Mouse (Mus musculus) gastrocnemius, adult 18-20 months (tissue): Measurements from ENCODE around the gene Sh2d2a. TPM values are rescaled to one million over a fixed set of nuclear protein-coding genes. Genes with fewer than 3 reads are reported as not detected.
"Not testable (repeated sequence)": the region's sequence is repeated elsewhere in the genome, so short reads cannot be mapped to it uniquely, and the experiment has no call there.

ENCODE experiments used
- DNase-seq: peaks from one replicate; pipeline ENCODE4 v3.0.0; 2021; ENCODE audit warnings: low spot score
- total RNA-seq, 2 experiments: library from RNA; stranded (reverse); gene quantifications; 2 replicates each; pipeline ENCODE4 v1.2.3; 2021

Gene Sh2d2a
- total RNA-seq, 2 experiments from 2014 or later: not detected

DNA sequence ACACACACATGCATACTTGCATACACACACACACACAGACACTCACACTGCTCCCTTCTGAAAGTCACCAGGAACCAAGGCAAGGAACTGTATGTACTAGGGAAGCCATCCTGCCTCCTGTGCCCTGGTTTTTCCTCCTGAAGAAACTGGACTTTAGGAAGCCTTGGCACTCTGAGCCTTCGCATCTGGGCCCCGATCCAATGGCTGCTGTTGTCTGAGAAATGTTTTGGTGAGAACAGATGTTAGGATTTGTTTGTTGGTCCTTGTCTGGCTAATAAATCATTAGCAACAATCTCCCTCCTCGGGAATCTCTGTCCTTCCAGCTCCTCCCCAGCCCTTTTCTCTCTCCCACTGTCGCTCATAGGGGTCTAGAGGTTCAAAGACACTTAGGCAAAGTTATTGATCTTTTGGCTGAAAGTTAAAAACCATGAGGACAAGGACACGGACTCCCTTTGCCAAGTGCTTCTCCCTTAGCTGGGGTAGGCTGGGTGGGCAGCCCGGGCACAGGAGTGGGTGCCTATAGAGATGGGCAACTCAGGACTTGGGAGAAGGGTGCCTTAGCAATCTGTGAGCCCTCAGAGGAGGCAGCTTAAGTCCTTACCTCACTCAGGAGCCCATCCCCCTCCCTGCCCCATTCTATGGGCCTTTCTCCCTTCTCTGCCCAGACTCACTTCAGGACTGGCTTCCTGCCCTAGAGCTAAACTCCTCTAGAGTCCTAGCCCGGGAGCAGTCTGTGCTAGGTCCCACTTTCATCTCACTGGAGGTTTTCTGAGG lies 8.4 kb downstream of the Sh2d2a start:
- no peak for DNase-seq

DNA sequence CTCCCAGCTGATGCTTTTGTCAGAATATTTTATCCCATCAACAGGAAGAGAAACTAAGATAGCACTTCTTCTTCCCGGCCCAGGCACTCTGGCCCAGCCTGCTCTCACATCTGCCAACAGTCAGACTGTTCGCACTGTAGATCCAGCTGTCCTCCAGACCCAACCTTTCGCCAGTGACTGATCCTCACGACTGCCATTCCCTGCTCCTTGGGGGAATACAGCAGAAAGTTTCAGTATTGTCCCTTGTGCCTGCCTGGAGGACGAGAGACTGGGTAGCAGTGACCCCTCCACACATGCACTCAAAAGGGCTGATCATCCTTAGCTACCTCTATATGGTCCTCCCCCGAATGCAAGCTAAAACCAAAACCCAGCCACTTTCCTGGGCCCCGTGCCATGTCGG lies 9.4 kb downstream of the Sh2d2a start:
- no peak for DNase-seq

DNA sequence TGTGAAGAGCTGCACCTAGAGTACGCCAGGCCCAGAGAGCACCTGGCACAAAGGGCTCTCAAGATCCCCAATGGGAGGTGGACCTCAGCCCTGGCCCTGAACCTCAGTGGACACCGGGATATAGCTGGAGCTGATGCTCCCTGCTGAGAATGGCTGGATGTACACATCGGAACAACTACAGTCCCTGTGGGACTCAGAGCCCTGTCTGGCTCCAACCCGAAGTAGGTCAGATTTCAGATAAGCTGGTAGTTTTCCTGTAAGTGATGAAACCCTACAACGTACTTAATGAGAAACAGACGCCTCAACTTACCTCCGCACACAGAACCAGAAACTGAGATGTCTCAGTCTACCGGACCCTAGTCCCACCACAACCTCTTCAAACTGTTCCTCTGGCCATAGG lies 11.1 kb downstream of the Sh2d2a start:
- DNase-seq: no peak

DNA sequence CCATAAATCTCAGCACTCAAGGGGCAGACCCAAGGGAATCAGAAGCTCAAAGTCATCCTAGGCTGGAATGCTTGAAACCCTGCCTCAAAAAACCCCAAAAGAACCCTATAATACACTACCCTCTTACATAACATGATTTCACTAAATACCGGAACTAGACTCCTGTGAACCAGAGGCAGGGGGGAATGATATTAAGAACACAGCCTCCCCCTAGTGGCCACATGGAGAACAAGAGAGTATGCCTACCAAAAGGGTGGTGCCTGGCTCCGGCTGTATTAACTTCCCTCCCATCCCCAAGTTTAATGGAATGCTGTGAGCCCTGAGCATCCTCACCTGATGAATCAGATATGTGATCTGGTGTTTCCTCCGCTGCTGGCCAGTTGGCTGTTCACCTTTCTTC lies 13.3 kb downstream of the Sh2d2a start:
- peak; percentile 63 for DNase-seq

DNA sequence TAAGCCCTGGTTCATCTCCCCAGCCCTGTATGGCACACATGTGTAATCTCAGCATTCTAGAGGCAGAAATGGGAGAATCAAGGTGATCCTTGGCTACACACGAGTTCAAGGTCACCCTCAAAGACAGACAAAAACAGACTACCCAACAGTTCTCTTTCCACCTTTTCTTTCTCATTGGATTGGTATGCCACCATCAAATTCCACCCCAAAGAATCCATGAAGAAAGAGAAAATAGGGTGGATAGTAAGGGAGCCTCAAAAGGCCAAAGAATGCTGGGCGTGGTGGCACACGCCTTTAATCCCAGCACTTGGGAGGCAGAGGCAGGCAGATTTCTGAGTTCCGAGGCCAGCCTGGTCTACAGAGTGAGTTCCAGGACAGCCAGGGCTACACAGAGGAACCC lies 17.6 kb downstream of the Sh2d2a start:
- not testable (repeated sequence) for DNase-seq

DNA sequence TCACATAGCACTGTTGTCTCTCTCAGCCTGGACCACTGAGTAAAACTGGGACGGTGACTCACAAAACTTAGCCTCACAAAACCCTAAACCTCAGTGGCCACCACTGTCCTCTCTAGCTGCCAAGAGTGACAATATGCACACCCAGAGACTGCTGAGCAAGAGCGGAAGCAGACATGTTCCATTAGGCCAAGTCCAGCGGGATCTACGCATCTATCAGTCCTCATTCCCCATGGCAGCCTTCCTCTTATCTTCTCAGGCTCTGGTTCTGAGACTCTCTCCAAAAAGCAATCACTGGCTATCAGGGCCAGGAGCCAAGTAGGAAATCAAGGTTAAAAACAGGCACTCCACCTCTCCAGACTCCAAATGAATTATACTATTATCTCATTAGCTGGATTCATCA lies 31.2 kb downstream of the Sh2d2a start:
- no peak for DNase-seq

DNA sequence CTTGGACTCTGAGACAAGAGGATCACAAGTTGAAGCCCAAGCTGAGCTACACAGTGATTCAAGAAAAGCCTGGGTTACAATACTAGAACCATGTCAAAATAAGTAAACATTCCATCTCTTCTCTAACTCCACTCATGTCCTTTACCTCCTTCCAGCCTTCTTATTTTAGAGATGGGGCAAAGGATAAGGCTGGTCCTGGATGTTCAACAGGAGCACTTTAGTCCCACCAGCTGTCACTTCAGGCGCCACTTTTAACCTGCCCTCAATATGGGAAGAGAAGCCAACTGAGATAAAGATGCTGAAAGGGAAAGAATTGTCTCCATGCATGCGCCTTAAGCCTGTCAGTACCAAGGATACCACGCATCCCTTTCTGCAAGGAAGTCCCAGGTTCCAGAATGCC lies 37.7 kb downstream of the Sh2d2a start:
- DNase-seq: no peak

DNA sequence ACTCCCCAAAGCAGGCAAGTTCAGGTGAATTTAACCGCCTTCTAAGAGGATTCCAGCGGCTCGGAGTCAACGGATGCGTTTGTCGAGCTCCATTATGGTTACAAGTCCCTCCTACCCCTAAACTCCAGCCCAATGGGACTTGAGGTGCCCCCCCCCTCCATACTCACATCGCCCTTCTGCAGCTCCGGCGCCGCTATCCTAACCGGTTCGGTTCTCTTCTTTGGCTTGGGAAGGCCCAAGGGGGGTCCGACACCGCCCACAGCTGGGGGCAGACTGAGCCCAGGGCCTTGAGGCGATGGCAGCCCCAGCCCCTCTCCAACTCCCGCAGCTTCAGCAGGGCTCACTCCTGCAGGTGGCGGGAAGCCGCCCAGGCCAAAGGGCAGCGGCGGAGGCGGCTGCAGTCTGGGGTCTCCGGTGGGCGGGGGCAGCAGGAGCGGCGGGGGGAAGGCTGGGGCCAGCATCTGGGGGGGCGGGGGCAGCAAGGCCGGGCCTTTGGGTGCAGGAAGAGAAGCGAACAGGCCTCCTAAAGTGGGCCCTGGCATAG lies 38.2 kb downstream of the Sh2d2a start:
- no peak for DNase-seq

DNA sequence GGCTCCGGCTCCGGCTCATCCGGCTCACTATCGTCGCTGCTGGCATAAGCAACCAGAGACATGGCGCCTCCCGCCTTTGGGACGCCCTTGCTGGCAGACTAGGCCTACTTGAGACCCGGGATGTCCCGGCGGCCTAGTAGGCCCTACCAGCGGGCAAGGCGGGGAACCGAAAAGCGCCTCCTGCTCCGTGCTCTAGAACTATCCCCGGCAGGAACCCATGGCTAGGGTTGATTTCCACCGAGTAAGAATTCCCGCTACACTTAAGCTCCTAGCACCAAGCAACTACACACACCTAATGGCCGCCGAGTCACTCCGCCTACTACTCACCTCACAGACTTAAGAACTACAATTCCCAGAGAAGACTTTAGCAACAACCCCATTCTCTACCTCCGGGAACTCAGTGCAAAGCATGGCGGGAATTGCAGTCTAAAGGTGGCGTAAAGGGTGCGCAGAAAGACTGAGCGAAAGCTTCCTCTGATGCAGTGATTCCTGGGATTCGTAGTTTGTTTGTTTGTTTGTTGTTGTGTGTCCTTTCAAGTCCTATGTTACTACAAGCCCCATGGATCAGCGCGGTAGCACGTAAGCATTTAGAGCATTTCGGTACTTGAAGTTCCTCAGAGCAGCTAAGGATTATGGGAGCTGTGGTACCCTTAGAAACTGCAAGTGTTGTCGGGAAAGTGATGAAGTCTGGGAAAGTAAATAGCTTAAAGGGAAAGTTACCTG lies 38.9 kb downstream of the Sh2d2a start, which contains the start of gene Prcc:
Prcc (minus strand) TSS at position 328 of the 723 bp plus-strand sequence.
- peak; percentile 95 for DNase-seq

DNA sequence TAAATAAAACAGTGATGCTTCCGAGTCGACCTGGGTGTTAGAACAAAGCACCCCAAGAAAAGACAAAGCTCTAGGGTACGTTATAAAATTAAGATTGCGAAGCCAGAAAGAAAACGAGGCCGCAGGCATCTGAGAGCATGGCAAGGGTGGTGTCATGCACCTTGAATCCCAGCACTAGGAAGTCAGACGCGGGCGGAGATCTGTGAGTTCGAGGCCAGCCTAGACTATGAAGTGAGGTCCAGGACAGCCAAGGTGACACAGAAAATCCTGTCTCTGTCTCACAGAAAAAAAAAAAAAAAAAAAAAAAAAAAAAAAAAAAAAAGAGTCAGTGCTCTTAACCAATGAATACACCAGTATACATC lies 39.4 kb downstream of the Sh2d2a start:
- DNase-seq: no peak

DNA sequence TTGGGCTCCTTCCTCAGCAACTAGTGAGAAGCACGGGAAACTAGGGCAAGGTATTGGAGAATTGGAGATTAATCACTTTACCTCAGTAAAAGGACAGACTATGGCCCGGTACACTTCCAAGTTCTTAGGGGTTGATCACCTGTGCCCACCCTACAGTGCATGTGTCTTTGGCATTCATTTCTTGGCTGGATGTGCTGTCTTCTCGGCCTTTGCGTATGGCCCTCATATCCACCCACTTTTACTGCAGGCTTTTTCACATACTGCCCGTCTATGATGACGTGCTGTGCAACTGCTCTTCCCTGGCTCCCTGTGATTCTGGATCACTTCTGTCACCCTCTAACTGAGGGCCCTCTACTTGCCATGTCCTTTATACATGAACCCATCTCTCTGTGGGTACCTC lies 39.9 kb downstream of the Sh2d2a start:
- no peak for DNase-seq

DNA sequence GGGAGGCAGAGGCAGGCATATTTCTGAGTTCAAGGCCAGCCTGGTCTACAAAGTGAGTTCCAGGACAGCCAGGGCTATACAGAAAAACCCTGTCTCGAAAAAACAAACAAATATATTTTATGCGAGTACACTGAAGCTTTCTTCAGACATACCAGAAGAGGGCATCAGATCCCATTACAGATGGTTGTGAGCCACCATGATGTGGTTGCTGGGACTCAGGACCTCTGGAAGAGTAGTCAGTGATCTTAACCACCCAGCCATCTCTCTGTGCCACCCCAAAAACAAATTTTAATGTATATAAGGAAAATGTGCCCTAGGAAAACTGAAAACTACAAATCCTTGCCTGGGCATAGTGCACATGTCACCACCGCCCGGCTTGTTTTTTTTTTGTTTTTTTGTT lies 40.8 kb downstream of the Sh2d2a start:
- not testable (repeated sequence) for DNase-seq

DNA sequence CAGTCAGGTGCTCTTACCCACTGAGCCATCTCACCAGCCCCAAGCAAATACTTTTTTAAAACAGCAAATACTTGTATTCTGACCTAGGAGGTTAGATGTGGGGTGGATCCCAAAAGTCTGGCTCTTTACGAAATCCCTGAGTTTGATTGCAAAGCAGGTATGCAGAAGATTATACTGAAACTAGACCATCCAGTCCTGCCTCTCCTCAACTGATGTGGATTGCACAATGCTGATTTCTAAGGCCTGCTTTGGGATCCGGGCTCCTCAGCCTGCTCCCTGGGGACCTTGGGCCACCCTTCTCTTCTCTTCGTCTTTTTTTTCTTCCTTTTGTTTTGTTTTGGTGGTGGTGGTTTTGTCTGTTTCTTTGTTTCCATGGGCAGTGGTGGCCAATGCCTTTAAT lies 44.9 kb downstream of the Sh2d2a start:
- no peak for DNase-seq

DNA sequence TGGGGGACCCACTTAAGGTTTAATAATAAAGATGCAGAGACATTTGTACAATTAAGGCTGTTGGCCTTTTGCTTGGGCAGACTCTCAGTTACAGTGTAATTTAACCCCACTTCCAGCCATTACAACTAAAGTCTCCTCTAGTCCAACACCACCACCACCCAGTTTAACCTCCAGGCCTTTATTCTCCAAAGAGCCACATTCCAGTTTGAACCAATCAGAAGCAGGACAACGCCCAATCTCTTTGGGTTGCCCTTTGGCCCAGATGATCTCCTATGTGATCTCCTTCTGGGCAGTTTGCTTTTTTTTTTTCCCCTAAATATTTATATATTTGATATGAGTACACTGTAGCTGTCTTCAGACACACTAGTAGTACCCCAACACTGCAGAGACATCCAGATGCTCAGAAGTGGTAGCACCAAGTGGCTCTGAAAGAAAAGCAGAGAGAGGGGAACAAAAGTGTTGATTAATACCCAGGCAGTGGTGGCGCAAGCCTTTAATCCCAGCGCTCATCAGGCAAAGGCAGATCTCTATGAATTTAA lies 46.9 kb downstream of the Sh2d2a start:
- DNase-seq: no peak

DNA sequence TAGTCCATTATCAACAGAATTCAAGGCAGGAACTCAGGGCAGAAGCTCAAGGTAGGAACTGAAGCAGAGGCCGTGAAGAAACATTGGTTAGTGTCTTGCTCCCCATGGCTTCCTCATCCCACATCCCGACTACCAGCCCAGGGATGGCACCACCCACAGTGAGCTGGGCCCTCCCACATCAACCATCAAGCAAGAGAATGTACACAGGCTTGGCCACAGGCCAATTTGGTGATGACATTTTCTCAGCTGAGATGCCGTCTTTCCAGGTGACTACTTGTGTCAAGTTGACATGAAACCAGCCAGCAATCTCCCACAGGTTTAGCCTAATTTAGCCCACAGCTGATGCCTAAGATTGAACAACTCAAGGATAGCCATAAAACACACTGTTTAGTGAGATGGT lies 52.7 kb downstream of the Sh2d2a start:
- no peak for DNase-seq

DNA sequence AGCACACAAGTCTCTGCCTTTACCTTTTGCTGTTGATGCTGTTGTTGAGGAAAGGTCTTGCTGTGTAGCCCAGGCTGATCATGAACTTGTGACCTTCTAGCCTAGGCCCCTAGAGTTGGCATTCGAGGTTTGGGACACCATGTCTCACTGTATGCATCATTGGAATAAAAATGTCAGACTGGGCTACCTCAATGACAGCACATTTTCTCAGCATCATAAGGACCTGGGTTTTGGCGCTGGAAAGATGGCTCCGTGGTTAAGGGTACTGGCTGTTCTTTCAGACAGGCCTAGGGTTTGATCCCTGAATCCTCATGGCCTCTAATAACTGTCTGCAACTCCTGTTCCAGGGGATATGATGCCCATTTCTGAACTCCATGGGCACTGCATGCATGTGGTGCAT lies 53.2 kb downstream of the Sh2d2a start:
- no peak for DNase-seq

DNA sequence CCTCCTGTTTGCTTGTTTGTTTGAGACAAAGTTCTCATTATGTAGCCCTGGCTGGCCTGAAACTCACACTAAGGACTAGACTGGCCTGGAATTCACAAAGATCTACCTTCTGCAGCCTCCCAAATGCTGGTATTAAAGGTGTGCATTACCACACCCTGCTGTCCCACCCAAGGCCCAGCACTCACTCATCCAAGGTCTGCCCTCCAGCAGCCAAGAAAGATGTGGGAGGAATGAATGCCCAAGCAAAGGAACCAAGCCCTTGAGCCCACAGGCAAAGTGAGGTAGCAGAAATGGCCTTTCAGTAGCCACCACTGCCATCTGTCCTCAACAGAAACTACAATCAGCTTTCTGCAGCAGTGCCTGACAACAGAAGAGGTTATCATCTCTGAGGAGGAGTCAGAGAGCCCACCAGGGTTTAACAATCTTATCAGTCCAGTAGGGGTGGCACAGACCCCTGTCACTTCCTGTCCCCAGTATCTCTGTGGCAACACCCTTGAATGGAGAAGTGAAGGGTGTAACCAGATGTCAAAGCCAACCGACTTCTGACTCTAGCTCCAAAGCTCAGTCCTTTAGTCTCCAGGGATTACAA lies 54.6 kb downstream of the Sh2d2a start:
- no peak for DNase-seq

DNA sequence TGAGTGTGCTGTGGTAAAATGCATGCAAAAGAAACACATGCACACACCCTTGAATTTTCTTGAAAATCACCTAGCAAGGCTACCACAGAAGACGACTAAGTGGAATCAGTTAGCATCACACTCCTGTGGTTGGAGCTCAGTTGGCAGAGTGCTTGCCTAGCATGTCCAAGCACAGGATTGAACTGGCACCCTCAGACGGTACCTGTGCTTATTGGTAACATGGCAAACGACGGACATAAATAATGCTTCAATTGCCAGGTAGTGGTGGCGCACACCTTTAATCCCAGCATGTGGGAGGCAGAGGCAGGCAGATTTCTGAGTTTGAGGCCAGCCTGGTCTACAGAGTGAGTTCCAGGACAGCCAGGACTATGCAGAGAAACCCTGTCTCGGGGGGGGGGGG lies 55.4 kb downstream of the Sh2d2a start:
- not testable (repeated sequence) for DNase-seq

DNA sequence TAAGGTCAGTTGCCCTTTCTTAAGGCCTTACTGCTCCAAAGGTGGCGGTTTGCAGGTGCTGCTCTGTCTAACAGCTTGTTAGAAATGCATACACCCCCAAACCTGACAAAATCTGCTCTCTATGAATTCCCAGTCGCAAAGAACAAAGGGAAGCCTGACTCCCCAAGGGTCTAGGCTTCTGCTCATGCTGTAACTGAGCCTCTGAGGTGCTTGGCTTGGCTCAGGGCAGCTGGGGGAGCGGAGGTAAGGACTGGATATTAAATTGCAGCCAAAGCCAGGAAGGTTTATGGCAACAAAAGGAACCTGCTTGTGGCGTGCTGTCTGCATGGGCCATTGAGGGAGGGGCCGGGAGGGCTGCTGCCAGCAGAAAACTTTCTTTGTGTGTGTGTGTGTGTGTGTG lies 57.3 kb downstream of the Sh2d2a start:
- DNase-seq: no peak
